Mouse (Mus musculus) cerebellum, adult 2 months (tissue): ENCODE results near the gene Nhlrc3. TPM values are rescaled to one million over a fixed set of nuclear protein-coding genes. Genes with fewer than 3 reads are reported as not detected.

Source experiments
- DNase-seq, 2 experiments: peaks; one replicate each; pipeline ENCODE4 v3.0.0; 2021
- H3K27ac ChIP-seq: fragments of 200-500 bp; 2 replicates; pipeline ENCODE4 v1.5.1; 2012; ENCODE audit warnings: low read length, control low read depth, inconsistent platforms; ENCODE audit not compliant: insufficient read depth
- H3K27me3 ChIP-seq: fragments of 200-500 bp; 2 replicates; pipeline ENCODE4 v1.6.1; 2012; ENCODE audit warnings: inconsistent platforms, mild to moderate bottlenecking, low read length, moderate library complexity; ENCODE audit not compliant: control insufficient read depth, insufficient read depth
- H3K4me1 ChIP-seq: fragments of 200-500 bp; 2 replicates; pipeline ENCODE4 v1.6.1; 2011; ENCODE audit warnings: low read length; ENCODE audit not compliant: control insufficient read depth, insufficient read depth
- H3K4me3 ChIP-seq: fragments of 200-500 bp; replicated peaks from 2 replicates; pipeline ENCODE3; 2011; ENCODE audit warnings: mild to moderate bottlenecking, low read depth, low read length, control low read depth; ENCODE audit not compliant: insufficient read depth
- CTCF ChIP-seq: fragments of 200-500 bp; IDR thresholded peaks from 2 replicates; pipeline ENCODE4 v1.5.1; 2011; ENCODE audit warnings: low read depth, mild to moderate bottlenecking, control low read depth, low read length, moderate library complexity, borderline replicate concordance; ENCODE audit not compliant: insufficient read depth
- POLR2A ChIP-seq: fragments of 200-500 bp; IDR thresholded peaks from 2 replicates; pipeline ENCODE4 v1.6.1; 2011; ENCODE audit warnings: low read length, control low read depth, borderline replicate concordance; ENCODE audit not compliant: insufficient read depth
- WGBS: fragments of 180-500 bp; shearing (Covaris S2); methylation state at CpG from one replicate; pipeline ENCODE4 v1.1.7; 2018; 5-methylcytosine and 5-hydroxymethylcytosine counted together
- polyA plus RNA-seq: library from polyadenylated mRNA; depleted of rRNA; stranded (reverse); fragments of >200 nt; gene quantifications from 2 replicates; pipeline ENCODE4 v1.2.3, GENCODE M21; 2012

The Nhlrc3 gene
- polyA plus RNA-seq, 1 experiment = 7.9 TPM

- Histone ChIP-seq H3K4me1 (peaks cover 8% of the 10 kb centered on the region), H3K27me3 (no peaks in the 10 kb centered on the region), H3K4me3 (no peak overlapping the region), H3K27ac (no peak overlapping the region)
- DNase-seq = no peak
- 89% methylated on average over 1 of the region's 1 CpGs for WGBS
- TF ChIP-seq POLR2A (no peak), CTCF (no peak)
Measured at GRCm38 (mm10) chr3:53422691-53423090, 40.4 kb downstream of the Nhlrc3 start.

GRCm38 (mm10) chr3:53421656-53422055 lies 41.5 kb downstream of the Nhlrc3 start:
- Histone ChIP-seq H3K4me1 (peaks cover 10% of the 10 kb centered on the region), H3K27me3 (no peaks in the 10 kb centered on the region), H3K4me3 (no peak overlapping the region), H3K27ac (no peak overlapping the region)
- no peak for TF ChIP-seq CTCF
- no peak for TF ChIP-seq POLR2A
- no peak for DNase-seq
- WGBS = 96% methylated on average over 12 of the region's 12 CpGs

GRCm38 (mm10) chr3:53417701-53418100 lies 45.4 kb downstream of the Nhlrc3 start:
- Histone ChIP-seq H3K27ac (no peak overlapping the region), H3K4me1 (peaks cover 16% of the 10 kb centered on the region), H3K27me3 (no peaks in the 10 kb centered on the region), H3K4me3 (no peak overlapping the region)
- no peak for TF ChIP-seq POLR2A
- TF ChIP-seq CTCF = no peak
- peak; percentile 47 to 51 for DNase-seq
- 17% methylated on average over 7 of the region's 7 CpGs for WGBS

DNA sequence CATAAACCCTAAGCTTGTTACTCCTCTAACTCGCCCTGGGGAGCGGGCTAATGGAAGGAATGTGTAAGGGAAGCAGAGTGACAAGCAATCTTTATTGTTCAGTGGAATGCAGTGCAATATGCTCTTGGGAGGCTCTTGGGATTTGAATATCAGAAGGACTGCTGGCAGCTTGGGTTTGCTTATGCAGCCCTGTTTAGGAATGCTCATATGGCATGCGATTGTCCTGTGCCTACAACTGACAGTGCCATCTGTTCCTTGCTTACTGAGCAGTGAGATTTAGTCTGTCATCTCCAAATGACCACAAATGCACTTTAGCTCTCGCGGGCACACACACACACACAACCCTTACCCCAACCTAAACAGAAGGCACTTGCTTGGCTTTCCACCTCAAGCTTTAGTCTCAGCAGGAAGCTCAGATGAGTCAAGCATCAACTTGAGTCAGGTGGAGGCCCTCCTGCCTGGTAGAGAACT lies 47.1 kb downstream of the Nhlrc3 start:
- Histone ChIP-seq H3K4me3 (no peak overlapping the region), H3K4me1 (peaks cover 16% of the 10 kb centered on the region), H3K27me3 (no peaks in the 10 kb centered on the region), H3K27ac (peak overlapping the region; percentile 92; the same call in 1 of the 2 replicates)
- WGBS = 14% methylated on average over 5 of the region's 5 CpGs
- TF ChIP-seq POLR2A = peak; percentile 6; the same call in 1 of the 2 replicates
- 0 out of 2 replicates have a peak, but pooled peaks have one; percentile 2 for TF ChIP-seq CTCF
- peak; percentile 83 to 97 for DNase-seq

- TF ChIP-seq POLR2A (no peak), CTCF (no peak)
- no peak overlapping the region for H3K27ac ChIP-seq
- H3K27me3 ChIP-seq = no peaks in the 10 kb centered on the region
- DNase-seq = no peak
- peaks cover 16% of the 10 kb centered on the region for H3K4me1 ChIP-seq
- H3K4me3 ChIP-seq = no peak overlapping the region
- 47% methylated on average over 3 of the region's 3 CpGs for WGBS
Measured at GRCm38 (mm10) chr3:53413959-53414358, 49.2 kb downstream of the Nhlrc3 start.

- no peak for TF ChIP-seq POLR2A
- no peak for TF ChIP-seq CTCF
- H3K4me3 ChIP-seq = no peak overlapping the region
- WGBS = 70% methylated on average over 2 of the region's 2 CpGs
- peaks cover 16% of the 10 kb centered on the region for H3K4me1 ChIP-seq
- DNase-seq = no peak
- H3K27me3 ChIP-seq = no peaks in the 10 kb centered on the region
- H3K27ac ChIP-seq = no peak overlapping the region
Measured at GRCm38 (mm10) chr3:53413465-53413864, 49.7 kb downstream of the Nhlrc3 start.

DNA sequence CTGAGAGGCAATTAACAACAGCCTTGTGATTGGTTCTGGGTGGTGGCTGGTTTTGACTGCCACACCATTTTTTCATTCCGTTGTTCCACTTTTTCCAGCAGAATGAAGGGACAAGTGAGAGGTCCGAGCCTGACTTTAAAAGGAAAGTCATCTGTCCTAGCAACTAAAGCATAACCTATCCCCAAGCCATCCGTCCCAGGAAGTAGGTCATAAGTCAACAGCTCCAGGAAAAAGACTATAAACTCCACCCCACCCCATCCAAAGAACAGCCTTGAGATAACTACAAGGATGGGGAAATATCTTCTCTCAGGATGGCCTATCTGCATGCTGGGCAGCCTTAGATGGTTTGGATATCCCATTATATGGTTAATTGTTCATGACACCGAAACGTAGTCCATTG lies 50.9 kb downstream of the Nhlrc3 start:
- Histone ChIP-seq H3K27ac (no peak overlapping the region), H3K4me1 (peaks cover 10% of the 10 kb centered on the region), H3K4me3 (no peak overlapping the region), H3K27me3 (no peaks in the 10 kb centered on the region)
- no peak for TF ChIP-seq POLR2A
- no peak for TF ChIP-seq CTCF
- WGBS = 97% methylated on average over 5 of the region's 5 CpGs
- DNase-seq = no peak

DNA sequence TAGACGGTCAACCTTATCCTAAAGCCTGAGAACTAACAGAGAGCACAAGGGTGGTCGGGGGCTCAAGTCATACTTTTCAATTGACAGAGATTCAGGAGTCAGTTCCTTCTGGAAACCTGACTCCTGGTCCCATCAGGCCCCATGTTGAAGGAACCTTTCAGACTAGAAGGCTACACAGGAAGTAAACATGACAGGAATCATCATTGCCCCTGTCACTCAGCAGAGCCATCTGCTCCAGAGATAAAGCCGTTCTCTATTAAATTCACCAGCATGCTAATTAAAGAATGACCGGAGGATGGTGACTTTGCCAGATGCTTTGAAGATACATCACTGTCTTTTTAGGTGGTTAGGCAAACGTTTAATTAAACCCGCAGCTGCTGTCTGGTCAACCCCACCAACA lies 53.1 kb downstream of the Nhlrc3 start:
- 39% methylated on average over 6 of the region's 6 CpGs for WGBS
- no peaks in the 10 kb centered on the region for H3K27me3 ChIP-seq
- peaks cover 3% of the 10 kb centered on the region; the same call in 1 of the 2 replicates for H3K4me1 ChIP-seq
- no peak overlapping the region for H3K4me3 ChIP-seq
- H3K27ac ChIP-seq = no peak overlapping the region
- TF ChIP-seq CTCF (no peak), POLR2A (no peak)
- no peak for DNase-seq
